Mouse (Mus musculus): ENCODE results near the gene Fbxl17. TPM values are rescaled to one million over a fixed set of nuclear protein-coding genes. Genes with fewer than 3 reads are reported as not detected.

The Fbxl17 gene
- polyA plus RNA-seq, 1 experiment from 2014 or later = 4.4 TPM

- H3K27ac ChIP-seq = no peak overlapping the region
- H3K4me1 ChIP-seq = peaks cover 23% of the 10 kb centered on the region
- no peaks in the 10 kb centered on the region for H3K36me3 ChIP-seq
- DNase-seq (ENCODE audit: low spot score) = no peak
- peaks cover 15% of the 10 kb centered on the region; the same call in 1 of the 2 replicates for H3K27me3 ChIP-seq (ENCODE audit: low read depth, poor library complexity, severe bottlenecking)
- H3K4me3 ChIP-seq = no peak overlapping the region
- no peaks in the 10 kb centered on the region for H3K9me3 ChIP-seq (replicated peaks)
- 77% methylated on average over 14 of the region's 14 CpGs for WGBS
These were observed 424.5 kb downstream of the Fbxl17 start for GRCm38 (mm10) chr17:63075091-63076036.

GRCm38 (mm10) chr17:63073342-63073741 lies 426.5 kb downstream of the Fbxl17 start:
- Histone ChIP-seq H3K27me3 (ENCODE audit: low read depth, poor library complexity, severe bottlenecking) (peaks cover 7% of the 10 kb centered on the region; the same call in 1 of the 2 replicates), H3K9me3 (replicated peaks) (no peaks in the 10 kb centered on the region), H3K4me1 (peaks cover 23% of the 10 kb centered on the region), H3K27ac (no peak overlapping the region), H3K36me3 (no peaks in the 10 kb centered on the region), H3K4me3 (no peak overlapping the region)
- DNase-seq (ENCODE audit: low spot score) = no peak
- 81% methylated on average over 6 of the region's 6 CpGs for WGBS

- DNase-seq (ENCODE audit: low spot score) = no peak
- no peak overlapping the region for H3K4me3 ChIP-seq
- no peak overlapping the region for H3K27ac ChIP-seq
- WGBS = 84% methylated on average over 15 of the region's 15 CpGs
- H3K4me1 ChIP-seq = peaks cover 8% of the 10 kb centered on the region
- peaks cover 7% of the 10 kb centered on the region; the same call in 1 of the 2 replicates for H3K27me3 ChIP-seq (ENCODE audit: low read depth, poor library complexity, severe bottlenecking)
- no peaks in the 10 kb centered on the region for H3K9me3 ChIP-seq (replicated peaks)
- H3K36me3 ChIP-seq = no peaks in the 10 kb centered on the region; the same call in 1 of the 2 replicates
These were observed 428.5 kb downstream of the Fbxl17 start for GRCm38 (mm10) chr17:63071134-63071923.

- Histone ChIP-seq H3K9me3 (replicated peaks) (no peaks in the 10 kb centered on the region), H3K27ac (no peak overlapping the region), H3K36me3 (no peaks in the 10 kb centered on the region; the same call in 1 of the 2 replicates), H3K4me1 (no peaks in the 10 kb centered on the region), H3K4me3 (no peak overlapping the region), H3K27me3 (ENCODE audit: low read depth, poor library complexity, severe bottlenecking) (peaks cover 7% of the 10 kb centered on the region; the same call in 1 of the 2 replicates)
- WGBS = 83% methylated on average over 5 of the region's 5 CpGs
- no peak for DNase-seq (ENCODE audit: low spot score)
These were observed 429.6 kb downstream of the Fbxl17 start for GRCm38 (mm10) chr17:63070161-63070761.

GRCm38 (mm10) chr17:63062785-63063184 lies 437.0 kb downstream of the Fbxl17 start:
- no peaks in the 10 kb centered on the region for H3K9me3 ChIP-seq (replicated peaks)
- H3K4me3 ChIP-seq = no peak overlapping the region
- WGBS = 72% methylated on average over 5 of the region's 5 CpGs
- no peaks in the 10 kb centered on the region for H3K27me3 ChIP-seq (ENCODE audit: low read depth, poor library complexity, severe bottlenecking)
- H3K36me3 ChIP-seq = no peaks in the 10 kb centered on the region; the same call in 1 of the 2 replicates
- no peak for DNase-seq (ENCODE audit: low spot score)
- H3K4me1 ChIP-seq = peaks cover 9% of the 10 kb centered on the region
- no peak overlapping the region for H3K27ac ChIP-seq

- Histone ChIP-seq H3K9me3 (replicated peaks) (no peaks in the 10 kb centered on the region), H3K27me3 (ENCODE audit: low read depth, poor library complexity, severe bottlenecking) (no peaks in the 10 kb centered on the region), H3K27ac (no peak overlapping the region), H3K4me1 (peaks cover 10% of the 10 kb centered on the region), H3K4me3 (no peak overlapping the region), H3K36me3 (no peaks in the 10 kb centered on the region; the same call in 1 of the 2 replicates)
- WGBS = 92% methylated on average over 3 of the region's 3 CpGs
- no peak for DNase-seq (ENCODE audit: low spot score)
These were observed 438.0 kb downstream of the Fbxl17 start for GRCm38 (mm10) chr17:63061786-63062185.

GRCm38 (mm10) chr17:63060814-63061213 lies 439.0 kb downstream of the Fbxl17 start:
- H3K9me3 ChIP-seq (replicated peaks) = no peaks in the 10 kb centered on the region
- no peak overlapping the region for H3K27ac ChIP-seq
- DNase-seq (ENCODE audit: low spot score) = no peak
- no peaks in the 10 kb centered on the region for H3K27me3 ChIP-seq (ENCODE audit: low read depth, poor library complexity, severe bottlenecking)
- H3K36me3 ChIP-seq = no peaks in the 10 kb centered on the region
- 73% methylated on average over 3 of the region's 3 CpGs for WGBS
- no peak overlapping the region for H3K4me3 ChIP-seq
- H3K4me1 ChIP-seq = peaks cover 10% of the 10 kb centered on the region

GRCm38 (mm10) chr17:63057740-63058388 lies 442.0 kb downstream of the Fbxl17 start:
- WGBS = 91% methylated on average over 15 of the region's 15 CpGs
- no peaks in the 10 kb centered on the region for H3K27me3 ChIP-seq (ENCODE audit: low read depth, poor library complexity, severe bottlenecking)
- no peaks in the 10 kb centered on the region for H3K9me3 ChIP-seq (replicated peaks)
- H3K4me1 ChIP-seq = peaks cover 10% of the 10 kb centered on the region
- H3K4me3 ChIP-seq = no peak overlapping the region
- no peak overlapping the region for H3K27ac ChIP-seq
- no peak for DNase-seq (ENCODE audit: low spot score)
- no peaks in the 10 kb centered on the region for H3K36me3 ChIP-seq

- Histone ChIP-seq H3K9me3 (replicated peaks) (no peaks in the 10 kb centered on the region), H3K36me3 (no peaks in the 10 kb centered on the region), H3K4me3 (no peak overlapping the region), H3K27ac (no peak overlapping the region), H3K27me3 (ENCODE audit: low read depth, poor library complexity, severe bottlenecking) (no peaks in the 10 kb centered on the region), H3K4me1 (peaks cover 10% of the 10 kb centered on the region)
- DNase-seq (ENCODE audit: low spot score) = no peak
- 95% methylated on average over 3 of the region's 3 CpGs for WGBS
These were observed 442.8 kb downstream of the Fbxl17 start for GRCm38 (mm10) chr17:63056976-63057375.

GRCm38 (mm10) chr17:63053311-63053710 lies 446.5 kb downstream of the Fbxl17 start:
- Histone ChIP-seq H3K36me3 (no peaks in the 10 kb centered on the region), H3K9me3 (replicated peaks) (no peaks in the 10 kb centered on the region), H3K27ac (no peak overlapping the region), H3K4me3 (no peak overlapping the region), H3K27me3 (ENCODE audit: low read depth, poor library complexity, severe bottlenecking) (no peaks in the 10 kb centered on the region), H3K4me1 (peaks cover 6% of the 10 kb centered on the region)
- DNase-seq (ENCODE audit: low spot score) = no peak
- WGBS = 85% methylated on average over 3 of the region's 3 CpGs

GRCm38 (mm10) chr17:63046401-63046800 lies 453.4 kb downstream of the Fbxl17 start:
- WGBS = 50% methylated on average over 3 of the region's 3 CpGs
- Histone ChIP-seq H3K27me3 (ENCODE audit: low read depth, poor library complexity, severe bottlenecking) (no peaks in the 10 kb centered on the region), H3K4me1 (peaks cover 23% of the 10 kb centered on the region), H3K27ac (no peak overlapping the region), H3K9me3 (replicated peaks) (no peaks in the 10 kb centered on the region), H3K4me3 (no peak overlapping the region), H3K36me3 (no peaks in the 10 kb centered on the region)
- no peak for DNase-seq (ENCODE audit: low spot score)

- H3K4me1 ChIP-seq = peaks cover 23% of the 10 kb centered on the region
- H3K27ac ChIP-seq = no peak overlapping the region
- no peak overlapping the region for H3K4me3 ChIP-seq
- H3K27me3 ChIP-seq (ENCODE audit: low read depth, poor library complexity, severe bottlenecking) = no peaks in the 10 kb centered on the region
- no peaks in the 10 kb centered on the region for H3K36me3 ChIP-seq
- H3K9me3 ChIP-seq (replicated peaks) = 0 out of 2 replicates have a peak, but pooled peaks cover 3% of the 10 kb centered on the region
- 40% methylated on average over 13 of the region's 13 CpGs for WGBS
- DNase-seq (ENCODE audit: low spot score) = no peak
These were observed 454.5 kb downstream of the Fbxl17 start for GRCm38 (mm10) chr17:63045297-63045696.
